Mouse (Mus musculus) heart, embryonic 11.5 days (tissue): Measurements from ENCODE around the gene Mptx2. TPM values are rescaled to one million over a fixed set of nuclear protein-coding genes. Genes with fewer than 3 reads are reported as not detected.

Experiments used
- ATAC-seq: fragments of 200-750 bp; cut with Nextera tagmentation; replicated peaks from 2 replicates; pipeline ENCODE4 v1.8.0; 2017; ENCODE audit warnings: moderate library complexity; ENCODE audit not compliant: insufficient number of reproducible peaks, low FRiP score, low TSS enrichment
- H3K27ac ChIP-seq: fragments of 300-500 bp; sonication (generic); 2 replicates; pipeline ENCODE4 v1.5.1; 2014; ENCODE audit warnings: mild to moderate bottlenecking, low read depth, low read length
- H3K27me3 ChIP-seq: fragments of 300-500 bp; sonication (generic); 2 replicates; pipeline ENCODE4 v1.6.1; 2014; ENCODE audit warnings: mild to moderate bottlenecking, low read length, mixed read lengths; ENCODE audit not compliant: control insufficient read depth, insufficient read depth
- H3K36me3 ChIP-seq: fragments of 300-500 bp; sonication (generic); 2 replicates; pipeline ENCODE4 v1.6.1; 2014; ENCODE audit warnings: mild to moderate bottlenecking, low read length, moderate library complexity, mixed read lengths; ENCODE audit not compliant: control insufficient read depth, insufficient read depth
- H3K4me1 ChIP-seq: fragments of 300-500 bp; sonication (generic); 2 replicates; pipeline ENCODE4 v1.6.1; 2014; ENCODE audit warnings: low read length; ENCODE audit not compliant: control insufficient read depth, insufficient read depth
- H3K4me2 ChIP-seq: fragments of 300-500 bp; sonication (generic); 2 replicates; pipeline ENCODE4 v1.6.1; 2014; ENCODE audit warnings: mild to moderate bottlenecking, moderate library complexity
- H3K4me3 ChIP-seq: fragments of 300-500 bp; sonication (generic); 2 replicates; pipeline ENCODE4 v1.5.1; 2014; ENCODE audit warnings: low read depth, low read length
- H3K9ac ChIP-seq: fragments of 300-500 bp; sonication (generic); 2 replicates; pipeline ENCODE4 v1.6.1; 2014; ENCODE audit warnings: mild to moderate bottlenecking, low read depth, low read length, moderate library complexity
- H3K9me3 ChIP-seq: fragments of 300-500 bp; sonication (generic); replicated peaks from 2 replicates; pipeline ENCODE4 v1.6.1; 2016; ENCODE audit warnings: low read length; ENCODE audit not compliant: control insufficient read depth
- WGBS: fragments of 180-500 bp; shearing (Covaris S2); extraction: QIAGEN DNeasy Blood & Tissue Kit; methylation state at CpG from one replicate; pipeline ENCODE4 v1.1.7; 2014; ENCODE audit not compliant: insufficient replicate concordance; 5-methylcytosine and 5-hydroxymethylcytosine counted together
- polyA plus RNA-seq: library from polyadenylated mRNA; unstranded; fragments of >200 nt; fragmentation: Nextera tagmentation; extraction: Ambion mirVana; gene quantifications from 2 replicates; pipeline ENCODE4 v1.2.1, GENCODE M21; 2014

Mptx2 gene
- polyA plus RNA-seq, result not detected in 2 replicates

- Histone ChIP-seq H3K4me1 (no peaks in the 10 kb centered on the region), H3K27me3 (no peaks in the 10 kb centered on the region), H3K36me3 (no peaks in the 10 kb centered on the region), H3K4me3 (no peak within 1 kb of the TSS), H3K27ac (no peak within 1 kb of the TSS), H3K4me2 (no peak within 1 kb of the TSS), H3K9me3 (no peaks in the 10 kb centered on the region), H3K9ac (no peak within 1 kb of the TSS)
- no peak for ATAC-seq
- 69% methylated on average over 3 of the region's 3 CpGs for WGBS
These were observed at the start of gene Mptx2 for GRCm38 (mm10) chr1:173277677-173278076. Gene Mptx2 (minus strand): TSS chr1:173277777.

DNA sequence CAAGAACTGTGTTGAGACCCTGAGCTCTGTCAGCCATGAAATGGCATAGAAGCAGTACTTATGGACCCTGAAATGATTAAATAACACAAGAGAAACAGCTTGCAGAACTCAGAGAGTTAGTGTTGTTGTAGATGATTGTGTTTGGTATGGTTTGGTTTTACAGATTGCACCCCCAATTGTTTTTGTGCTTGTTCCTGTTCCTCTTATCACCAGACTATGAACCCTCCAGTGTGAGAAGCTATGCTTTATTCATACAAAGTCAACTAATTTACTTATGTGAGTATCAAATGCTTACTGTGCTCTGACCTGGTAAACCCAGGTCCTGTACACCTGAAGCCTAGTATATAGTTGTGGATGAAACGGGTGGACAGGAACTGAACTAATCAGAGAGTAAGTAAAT, 49.0 kb upstream of the Mptx2 start:
- Histone ChIP-seq H3K27ac (no peak overlapping the region), H3K9me3 (no peaks in the 10 kb centered on the region), H3K36me3 (no peaks in the 10 kb centered on the region), H3K4me1 (peaks cover 7% of the 10 kb centered on the region), H3K4me3 (no peak overlapping the region), H3K27me3 (no peaks in the 10 kb centered on the region), H3K9ac (no peak overlapping the region), H3K4me2 (no peak overlapping the region)
- no peak for ATAC-seq
- WGBS, result 63% methylated on average over 1 of the region's 1 CpGs

DNA sequence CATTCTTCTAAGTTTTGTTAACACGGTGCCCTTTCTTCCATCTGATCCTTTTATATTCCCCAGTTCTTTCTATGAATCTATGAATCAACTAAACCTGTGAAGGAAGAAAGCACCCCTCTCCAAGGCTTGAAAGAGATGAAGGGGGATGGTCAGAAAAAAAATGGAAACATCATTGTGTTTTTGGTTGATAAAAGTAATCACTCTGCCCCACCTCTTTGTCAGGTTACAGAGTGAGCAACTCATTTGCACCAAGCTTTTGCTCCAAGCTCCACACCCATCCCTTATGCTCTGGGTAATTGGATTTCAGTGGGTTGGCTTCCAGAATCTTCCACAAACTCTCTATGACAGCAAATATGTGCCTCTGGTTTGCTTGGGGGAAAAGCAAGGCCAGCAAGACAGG, 47.8 kb upstream of the Mptx2 start:
- Histone ChIP-seq H3K4me2 (no peak overlapping the region), H3K9me3 (no peaks in the 10 kb centered on the region)

DNA sequence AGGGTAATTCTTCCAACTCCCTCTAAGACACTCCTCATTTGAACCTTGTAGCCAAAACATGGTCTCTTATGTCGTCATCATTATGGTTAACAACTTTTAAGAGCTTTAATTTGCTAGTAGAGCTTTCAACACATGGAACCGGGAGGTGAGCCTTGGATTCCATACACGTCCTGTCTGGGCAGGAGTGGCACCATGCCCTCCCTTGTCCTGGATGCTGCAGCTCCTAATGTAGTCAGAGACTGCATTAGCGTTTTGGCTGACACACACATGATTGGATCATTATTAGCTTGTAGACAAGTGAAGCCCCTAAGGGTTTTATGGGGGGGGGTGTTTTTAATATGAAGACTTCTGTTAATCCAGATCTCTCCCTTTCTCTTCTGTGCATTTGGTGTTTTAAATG, 47.4 kb upstream of the Mptx2 start:
- ATAC-seq, result no peak
- Histone ChIP-seq H3K36me3 (no peaks in the 10 kb centered on the region), H3K9ac (no peak overlapping the region), H3K9me3 (no peaks in the 10 kb centered on the region), H3K4me1 (peaks cover 7% of the 10 kb centered on the region), H3K4me3 (no peak overlapping the region), H3K27me3 (no peaks in the 10 kb centered on the region), H3K27ac (no peak overlapping the region), H3K4me2 (no peak overlapping the region)
- 55% methylated on average over 4 of the region's 4 CpGs for WGBS

More for the DNA sequence above, 47.8 kb upstream of the Mptx2 start:
- H3K4me1 ChIP-seq, result peaks cover 7% of the 10 kb centered on the region
- no peak for ATAC-seq
- no peaks in the 10 kb centered on the region for H3K27me3 ChIP-seq
- H3K9ac ChIP-seq, result no peak overlapping the region
- WGBS, result 92% methylated on average over 1 of the region's 1 CpGs
- no peak overlapping the region for H3K4me3 ChIP-seq
- H3K27ac ChIP-seq, result no peak overlapping the region
- no peaks in the 10 kb centered on the region for H3K36me3 ChIP-seq

DNA sequence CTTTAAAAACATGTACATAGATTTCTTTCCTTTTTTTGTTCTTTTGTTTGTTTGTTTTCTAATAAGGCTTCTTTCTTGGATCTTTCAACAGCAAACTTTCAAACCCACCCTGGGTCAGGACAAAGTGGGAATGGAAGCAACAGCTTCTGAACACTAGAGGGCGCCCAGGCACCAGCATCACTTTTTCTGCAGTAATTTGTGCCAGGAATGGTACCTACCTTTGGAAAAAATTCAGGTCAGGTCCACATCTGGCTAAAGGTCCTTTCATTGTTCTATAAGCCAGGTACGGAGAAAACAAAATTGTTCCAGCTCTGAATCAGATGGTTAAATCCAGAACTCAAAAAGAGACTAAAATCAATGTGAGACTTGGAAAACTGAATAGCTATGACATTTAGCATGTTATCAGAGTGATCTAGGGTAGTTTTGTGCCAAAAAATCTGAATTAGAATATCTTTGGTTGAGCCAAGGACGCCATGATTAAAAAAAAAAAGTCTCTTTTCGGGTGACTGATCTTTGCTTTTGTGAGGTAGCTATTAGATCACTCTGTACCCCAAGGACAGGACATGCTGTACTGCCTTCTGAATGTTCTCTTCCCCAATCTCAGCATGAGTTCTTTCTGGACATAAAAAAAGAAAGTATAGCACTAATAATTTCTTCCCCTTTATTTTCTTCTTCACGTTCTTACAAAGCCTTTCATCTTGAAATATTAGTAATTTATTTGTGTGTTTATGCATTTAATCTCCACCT, 46.4 kb upstream of the Mptx2 start:
- Histone ChIP-seq H3K27me3 (no peaks in the 10 kb centered on the region), H3K9ac (no peak overlapping the region), H3K9me3 (no peaks in the 10 kb centered on the region), H3K4me2 (no peak overlapping the region), H3K36me3 (no peaks in the 10 kb centered on the region), H3K4me3 (no peak overlapping the region), H3K27ac (no peak overlapping the region), H3K4me1 (peaks cover 2% of the 10 kb centered on the region)
- no peak for ATAC-seq
- 26% methylated on average over 5 of the region's 5 CpGs for WGBS

- Histone ChIP-seq H3K4me3 (no peak overlapping the region), H3K27me3 (no peaks in the 10 kb centered on the region), H3K9me3 (no peaks in the 10 kb centered on the region), H3K9ac (no peak overlapping the region), H3K4me1 (no peaks in the 10 kb centered on the region), H3K36me3 (no peaks in the 10 kb centered on the region), H3K4me2 (no peak overlapping the region), H3K27ac (no peak overlapping the region)
- 64% methylated on average over 6 of the region's 6 CpGs for WGBS
- ATAC-seq, result no peak
These were observed 44.7 kb upstream of the Mptx2 start for GRCm38 (mm10) chr1:173322249-173322627.

GRCm38 (mm10) chr1:173321593-173322248, 44.1 kb upstream of the Mptx2 start:
- no peak overlapping the region for H3K4me2 ChIP-seq
- no peaks in the 10 kb centered on the region for H3K9me3 ChIP-seq
- 77% methylated on average over 8 of the region's 8 CpGs for WGBS
- no peak overlapping the region for H3K4me3 ChIP-seq
- no peak overlapping the region for H3K9ac ChIP-seq
- H3K4me1 ChIP-seq, result no peaks in the 10 kb centered on the region
- no peaks in the 10 kb centered on the region for H3K36me3 ChIP-seq
- ATAC-seq, result no peak
- no peak overlapping the region for H3K27ac ChIP-seq
- H3K27me3 ChIP-seq, result no peaks in the 10 kb centered on the region

- 86% methylated on average over 2 of the region's 2 CpGs for WGBS
- H3K4me1 ChIP-seq, result no peaks in the 10 kb centered on the region
These were observed 40.4 kb upstream of the Mptx2 start for GRCm38 (mm10) chr1:173317925-173318477.

More at GRCm38 (mm10) chr1:173317925-173318477, 40.4 kb upstream of the Mptx2 start:
- no peak for ATAC-seq
- H3K27me3 ChIP-seq, result no peaks in the 10 kb centered on the region
- H3K9ac ChIP-seq, result no peak overlapping the region
- H3K27ac ChIP-seq, result no peak overlapping the region
- no peak overlapping the region for H3K4me3 ChIP-seq
- H3K4me2 ChIP-seq, result no peak overlapping the region
- no peaks in the 10 kb centered on the region for H3K9me3 ChIP-seq
- H3K36me3 ChIP-seq, result no peaks in the 10 kb centered on the region
